Mouse (Mus musculus) intestine, embryonic 15.5 days (tissue): ENCODE data around the gene Mc3r. TPM values are rescaled to one million over a fixed set of nuclear protein-coding genes. Genes with fewer than 3 reads are reported as not detected.
A peak's percentile ranks its signal among the peaks of the same experiment; 100 is the strongest.

Experiments used
- ATAC-seq: fragments of 200-750 bp; cut with Nextera tagmentation; 2 replicates; pipeline ENCODE4 v1.8.0; 2017; ENCODE audit warnings: moderate TSS enrichment, moderate library complexity
- H3K27ac ChIP-seq: fragments of 300-500 bp; sonication (generic); 2 replicates; pipeline ENCODE4 v1.5.1; 2015; ENCODE audit warnings: mild to moderate bottlenecking, inconsistent platforms
- H3K27me3 ChIP-seq: fragments of 300-500 bp; sonication (generic); replicated peaks from 2 replicates; pipeline ENCODE4 v1.6.1; 2015; ENCODE audit warnings: inconsistent platforms
- H3K36me3 ChIP-seq: fragments of 300-500 bp; sonication (generic); 2 replicates; pipeline ENCODE4 v1.6.1; 2015; ENCODE audit warnings: inconsistent platforms
- H3K4me1 ChIP-seq: fragments of 300-500 bp; sonication (generic); replicated peaks from 2 replicates; pipeline ENCODE4 v1.6.1; 2015; ENCODE audit warnings: inconsistent platforms
- H3K4me2 ChIP-seq: fragments of 300-500 bp; sonication (generic); replicated peaks from 2 replicates; pipeline ENCODE4 v1.6.1; 2015; ENCODE audit warnings: mild to moderate bottlenecking, inconsistent platforms
- H3K4me3 ChIP-seq: fragments of 300-500 bp; sonication (generic); replicated peaks from 2 replicates; pipeline ENCODE4 v1.5.1; 2015; ENCODE audit warnings: inconsistent platforms
- H3K9ac ChIP-seq: fragments of 300-500 bp; sonication (generic); 2 replicates; pipeline ENCODE4 v1.6.1; 2015; ENCODE audit warnings: inconsistent platforms
- H3K9me3 ChIP-seq: fragments of 300-500 bp; sonication (generic); 2 replicates; pipeline ENCODE4 v1.6.1; 2016; ENCODE audit warnings: inconsistent platforms
- WGBS: fragments of 180-500 bp; shearing (Covaris S2); methylation state at CpG from one replicate; pipeline ENCODE4 v1.1.7; 2015; 5-methylcytosine and 5-hydroxymethylcytosine counted together
- polyA plus RNA-seq: library from polyadenylated mRNA; unstranded; fragments of >200 nt; fragmentation: Nextera tagmentation; extraction: Ambion mirVana; gene quantifications from 2 replicates; pipeline ENCODE4 v1.2.1, GENCODE M21; 2015

The Mc3r gene
- polyA plus RNA-seq = not detected in 2 replicates

- H3K27ac ChIP-seq = no peak within 1 kb of the TSS
- no peak within 1 kb of the TSS for H3K4me2 ChIP-seq
- WGBS = 9% methylated on average over 22 of the region's 22 CpGs
- H3K36me3 ChIP-seq = no peaks in the 10 kb centered on the region
- no peaks in the 10 kb centered on the region for H3K4me1 ChIP-seq
- no peaks in the 10 kb centered on the region for H3K9me3 ChIP-seq
- H3K9ac ChIP-seq = no peak within 1 kb of the TSS
- H3K27me3 ChIP-seq = peaks cover 17% of the 10 kb centered on the region
- no peak within 1 kb of the TSS for H3K4me3 ChIP-seq
- ATAC-seq = no peak
Measured at GRCm38 (mm10) chr2:172248106-172248764, at the start of gene Mc3r. TSS of gene Mc3r (plus strand) at chr2:172248492.

GRCm38 (mm10) chr2:172201998-172202780, 46.1 kb upstream of the Mc3r start:
- Histone ChIP-seq H3K27ac (no peak overlapping the region), H3K27me3 (no peaks in the 10 kb centered on the region), H3K4me3 (no peak overlapping the region), H3K36me3 (no peaks in the 10 kb centered on the region), H3K9me3 (no peaks in the 10 kb centered on the region), H3K4me1 (0 out of 2 replicates have a peak, but pooled peaks cover 4% of the 10 kb centered on the region), H3K4me2 (no peak overlapping the region), H3K9ac (no peak overlapping the region)
- 83% methylated on average over 13 of the region's 13 CpGs for WGBS
- ATAC-seq = no peak

GRCm38 (mm10) chr2:172207003-172207402, 41.3 kb upstream of the Mc3r start:
- ATAC-seq = no peak
- H3K4me3 ChIP-seq = no peak overlapping the region
- no peak overlapping the region for H3K4me2 ChIP-seq
- 12% methylated on average over 11 of the region's 11 CpGs for WGBS
- no peak overlapping the region for H3K27ac ChIP-seq
- H3K27me3 ChIP-seq = no peaks in the 10 kb centered on the region
- no peak overlapping the region for H3K9ac ChIP-seq
- no peaks in the 10 kb centered on the region for H3K36me3 ChIP-seq
- no peaks in the 10 kb centered on the region for H3K9me3 ChIP-seq
- H3K4me1 ChIP-seq = no peaks in the 10 kb centered on the region

GRCm38 (mm10) chr2:172213480-172213879, 34.8 kb upstream of the Mc3r start:
- Histone ChIP-seq H3K4me1 (no peaks in the 10 kb centered on the region), H3K27me3 (no peaks in the 10 kb centered on the region), H3K9ac (no peak overlapping the region), H3K36me3 (no peaks in the 10 kb centered on the region), H3K27ac (no peak overlapping the region), H3K9me3 (no peaks in the 10 kb centered on the region), H3K4me2 (no peak overlapping the region), H3K4me3 (no peak overlapping the region)
- peak; percentile 62 for ATAC-seq
- WGBS = 33% methylated on average over 8 of the region's 8 CpGs

GRCm38 (mm10) chr2:172214336-172214735, 34.0 kb upstream of the Mc3r start:
- no peak for ATAC-seq
- Histone ChIP-seq H3K4me3 (no peak overlapping the region), H3K4me1 (no peaks in the 10 kb centered on the region), H3K36me3 (no peaks in the 10 kb centered on the region), H3K9ac (no peak overlapping the region), H3K9me3 (no peaks in the 10 kb centered on the region), H3K27me3 (no peaks in the 10 kb centered on the region), H3K27ac (no peak overlapping the region), H3K4me2 (no peak overlapping the region)
- 79% methylated on average over 5 of the region's 5 CpGs for WGBS

- Histone ChIP-seq H3K4me1 (no peaks in the 10 kb centered on the region), H3K4me2 (no peak overlapping the region), H3K4me3 (no peak overlapping the region), H3K36me3 (no peaks in the 10 kb centered on the region), H3K27me3 (no peaks in the 10 kb centered on the region), H3K9ac (no peak overlapping the region), H3K9me3 (no peaks in the 10 kb centered on the region), H3K27ac (no peak overlapping the region)
- ATAC-seq = no peak
- 32% methylated on average over 11 of the region's 11 CpGs for WGBS
Measured at GRCm38 (mm10) chr2:172215508-172216162, 32.7 kb upstream of the Mc3r start.

GRCm38 (mm10) chr2:172216163-172216915, 32.0 kb upstream of the Mc3r start:
- Histone ChIP-seq H3K27me3 (no peaks in the 10 kb centered on the region), H3K9me3 (no peaks in the 10 kb centered on the region), H3K4me3 (no peak overlapping the region), H3K4me2 (no peak overlapping the region), H3K36me3 (no peaks in the 10 kb centered on the region), H3K9ac (no peak overlapping the region), H3K4me1 (no peaks in the 10 kb centered on the region), H3K27ac (no peak overlapping the region)
- ATAC-seq = no peak
- WGBS = 64% methylated on average over 17 of the region's 17 CpGs

GRCm38 (mm10) chr2:172217886-172218285, 30.4 kb upstream of the Mc3r start:
- Histone ChIP-seq H3K36me3 (no peaks in the 10 kb centered on the region), H3K4me2 (no peak overlapping the region), H3K27ac (no peak overlapping the region), H3K4me1 (no peaks in the 10 kb centered on the region), H3K9ac (no peak overlapping the region), H3K9me3 (no peaks in the 10 kb centered on the region), H3K27me3 (peaks cover 3% of the 10 kb centered on the region; the same call in 1 of the 2 replicates), H3K4me3 (no peak overlapping the region)
- ATAC-seq = no peak
- 47% methylated on average over 7 of the region's 8 CpGs for WGBS

GRCm38 (mm10) chr2:172219186-172219585, 29.1 kb upstream of the Mc3r start:
- Histone ChIP-seq H3K9me3 (no peaks in the 10 kb centered on the region), H3K4me2 (no peak overlapping the region), H3K9ac (no peak overlapping the region), H3K4me3 (no peak overlapping the region), H3K36me3 (no peaks in the 10 kb centered on the region), H3K27me3 (peaks cover 3% of the 10 kb centered on the region; the same call in 1 of the 2 replicates), H3K4me1 (no peaks in the 10 kb centered on the region), H3K27ac (no peak overlapping the region)
- 59% methylated on average over 5 of the region's 5 CpGs for WGBS
- ATAC-seq = no peak

GRCm38 (mm10) chr2:172221656-172222393, 26.5 kb upstream of the Mc3r start:
- ATAC-seq = no peak
- Histone ChIP-seq H3K9me3 (no peaks in the 10 kb centered on the region), H3K4me3 (no peak overlapping the region), H3K4me2 (no peak overlapping the region), H3K36me3 (no peaks in the 10 kb centered on the region), H3K27ac (no peak overlapping the region), H3K9ac (no peak overlapping the region), H3K27me3 (peaks cover 3% of the 10 kb centered on the region; the same call in 1 of the 2 replicates), H3K4me1 (no peaks in the 10 kb centered on the region)
- WGBS = 9% methylated on average over 16 of the region's 16 CpGs

- WGBS = 16% methylated on average over 6 of the region's 6 CpGs
- H3K4me1 ChIP-seq = no peaks in the 10 kb centered on the region
- no peak for ATAC-seq
- no peaks in the 10 kb centered on the region for H3K9me3 ChIP-seq
- no peak overlapping the region for H3K4me2 ChIP-seq
- H3K27ac ChIP-seq = no peak overlapping the region
- no peak overlapping the region for H3K4me3 ChIP-seq
- H3K9ac ChIP-seq = no peak overlapping the region
- peaks cover 3% of the 10 kb centered on the region; the same call in 1 of the 2 replicates for H3K27me3 ChIP-seq
- H3K36me3 ChIP-seq = no peaks in the 10 kb centered on the region
Measured at GRCm38 (mm10) chr2:172222394-172222785, 25.9 kb upstream of the Mc3r start.
